Comparison of ENCODE assay signal across 16 mouse cellular contexts in the genomic region with DNA sequence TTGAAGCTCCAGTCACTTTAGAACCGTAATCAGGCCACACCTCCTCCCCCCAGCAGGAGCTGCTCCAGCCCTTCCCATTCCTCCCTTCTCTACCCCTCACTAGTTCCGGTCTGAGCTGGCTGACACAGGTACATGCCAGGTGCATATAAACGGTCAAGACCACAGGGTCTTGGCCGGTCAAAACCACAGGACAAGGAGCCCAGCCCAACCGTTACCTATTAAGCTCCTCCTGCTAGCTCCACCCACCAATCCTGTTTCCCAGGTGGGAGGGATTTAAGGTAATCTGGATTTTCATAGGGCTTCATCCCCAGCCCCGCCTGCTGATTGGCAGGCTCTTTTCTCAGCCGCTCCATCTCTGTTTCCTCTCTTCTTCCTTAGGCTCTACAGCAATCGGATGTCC. TPM values are rescaled to one million over a fixed set of nuclear protein-coding genes. Genes with fewer than 3 reads are reported as not detected.
DNase-seq lines count a peak whose midpoint lies in the region; ATAC-seq and TF ChIP-seq lines count a peak whose summit lies in the region.
"Had no signal": no experiment of that assay in that cellular context is flagged by ENCODE, and none has a peak within 500 bp of the region (broad histone marks: within the 10 kb centered on the region; RNA-seq: fewer than 3 reads in every experiment).

No protein-coding gene starts in this region.

- H3K27me3 ChIP-seq in liver, postnatal 0 days (ENCODE audit: insufficient read depth, low read length), result no peaks in the 10 kb centered on the region
- H3K27me3 ChIP-seq in stomach, embryonic 16.5 days (ENCODE audit: control insufficient read depth, insufficient read depth, low read length), result no peaks in the 10 kb centered on the region
- H3K27me3 ChIP-seq: hindbrain, embryonic 15.5 days; limb, embryonic 15.5 days; neural tube, embryonic 12.5 days had no signal

- peak; percentile 82 for DNase-seq in heart, adult 11 months
- DNase-seq in heart, adult 18-20 months, result no peak
- no peak for DNase-seq in liver, postnatal 0 days
- DNase-seq in liver (no peak), ES-E14 (ENCODE audit: low read depth, low spot score) (peak; percentile 61)
- DNase-seq in gastrocnemius, adult 8-10 months (ENCODE audit: low spot score in 2 of 2), result no peak
- DNase-seq: adrenal gland, postnatal 25 days; B cell, adult 2 months; heart, postnatal 10 days; lung, adult 2 months had no signal

- H3K27ac ChIP-seq in liver, postnatal 0 days (ENCODE audit: low read depth), result no peak overlapping the region
- H3K27ac ChIP-seq in ES-E14 (ENCODE audit: insufficient read depth, low read depth, low read length, poor library complexity, severe bottlenecking), result no peak overlapping the region
- H3K27ac ChIP-seq in stomach, embryonic 16.5 days (ENCODE audit: low read length), result no peak overlapping the region
- H3K27ac ChIP-seq: forebrain, embryonic 13.5 days; hindbrain, embryonic 15.5 days; limb, embryonic 15.5 days; neural tube, embryonic 12.5 days had no signal

- no peak for TF ChIP-seq CTCF in liver, postnatal 0 days (IDR thresholded peaks at IDR 0.05; ENCODE audit: low read depth)

- ATAC-seq in liver, postnatal 0 days, result 0 out of 2 replicates have a peak, but pooled peaks have one; percentile 10
- peak; percentile 33; the same call in 1 of the 2 replicates for ATAC-seq in stomach, embryonic 16.5 days (ENCODE audit: insufficient read depth, low FRiP score)
- ATAC-seq: forebrain, embryonic 13.5 days had no signal

- H3K9ac ChIP-seq in liver, postnatal 0 days (replicated peaks), result no peak overlapping the region
- H3K9ac ChIP-seq in ES-E14 (ENCODE audit: insufficient read depth, low read depth, low read length, poor library complexity, severe bottlenecking), result no peak overlapping the region
- no peak overlapping the region for H3K9ac ChIP-seq in stomach, embryonic 16.5 days (ENCODE audit: low read length)
- H3K9ac ChIP-seq: forebrain, embryonic 13.5 days; hindbrain, embryonic 15.5 days; limb, embryonic 15.5 days; neural tube, embryonic 12.5 days had no signal

- TF ChIP-seq EP300 in liver, postnatal 0 days (IDR thresholded peaks at IDR 0.05; ENCODE audit: low read depth), result no peak

- in situ Hi-C loops in ES-E14 (cut with MboI; ENCODE audit: low sequenced_read_pairs in 2 of 2, unreplicated experiment in 2 of 2), result loop anchor here in 1 of 2 experiments (10.0 kb wide), 1 partner anchor 223 kb away; no protein-coding TSS in a partner anchor

- no peaks in the 10 kb centered on the region for H3K36me3 ChIP-seq in liver, postnatal 0 days (replicated peaks; ENCODE audit: insufficient read depth, low read length)
- H3K36me3 ChIP-seq in ES-E14 (ENCODE audit: control insufficient read depth, insufficient read depth, low read length, poor library complexity, severe bottlenecking), result no peaks in the 10 kb centered on the region
- no peaks in the 10 kb centered on the region for H3K36me3 ChIP-seq in stomach, embryonic 16.5 days (ENCODE audit: control insufficient read depth, insufficient read depth, low read length)
- H3K36me3 ChIP-seq: G1E; hindbrain, embryonic 15.5 days; limb, embryonic 15.5 days; neural tube, embryonic 12.5 days had no signal

- WGBS in liver, postnatal 0 days (ENCODE audit: insufficient replicate concordance), result 41% methylated on average over 8 of the region's 8 CpGs
- 47% methylated on average over 8 of the region's 8 CpGs for WGBS in stomach, embryonic 16.5 days

- H3K4me1 ChIP-seq in liver, postnatal 0 days (ENCODE audit: insufficient read depth), result no peaks in the 10 kb centered on the region
- H3K4me1 ChIP-seq in ES-E14 (ENCODE audit: control insufficient read depth in 2 of 2, insufficient read depth in 2 of 2, low read length in 2 of 2, poor library complexity in 1 of 2), result no peaks in the 10 kb centered on the region
- H3K4me1 ChIP-seq in stomach, embryonic 16.5 days (ENCODE audit: control insufficient read depth, insufficient read depth, low read length), result no peaks in the 10 kb centered on the region
- H3K4me1 ChIP-seq: forebrain, embryonic 13.5 days; limb, embryonic 15.5 days; neural tube, embryonic 12.5 days had no signal

- no peak overlapping the region for H3K4me2 ChIP-seq in liver, postnatal 0 days (ENCODE audit: low read depth, low read length)
- H3K4me2 ChIP-seq in stomach, embryonic 16.5 days (ENCODE audit: low read depth, low read length), result no peak overlapping the region
- H3K4me2 ChIP-seq: forebrain, embryonic 13.5 days; hindbrain, embryonic 15.5 days; limb, embryonic 15.5 days; neural tube, embryonic 12.5 days had no signal

- no peak overlapping the region for H3K4me3 ChIP-seq in liver, postnatal 0 days (ENCODE audit: low read depth, low read length)
- no peak overlapping the region for H3K4me3 ChIP-seq in ES-E14 (ENCODE audit: insufficient read depth in 1 of 2, low read depth in 1 of 2, low read length in 2 of 2, poor library complexity in 1 of 2, severe bottlenecking in 1 of 2)
- no peak overlapping the region for H3K4me3 ChIP-seq in stomach, embryonic 16.5 days (replicated peaks; ENCODE audit: low read length)
- H3K4me3 ChIP-seq: forebrain, embryonic 13.5 days; hindbrain, embryonic 15.5 days; limb, embryonic 15.5 days; neural tube, embryonic 12.5 days had no signal

- H3K9me3 ChIP-seq in liver, postnatal 0 days (ENCODE audit: low read length), result no peaks in the 10 kb centered on the region
- no peaks in the 10 kb centered on the region for H3K9me3 ChIP-seq in ES-E14 (ENCODE audit: control insufficient read depth, insufficient read depth, low read depth, low read length)
- no peaks in the 10 kb centered on the region for H3K9me3 ChIP-seq in stomach, embryonic 16.5 days (replicated peaks; ENCODE audit: control insufficient read depth, low read length)
- H3K9me3 ChIP-seq: forebrain, embryonic 13.5 days; G1E; hindbrain, embryonic 15.5 days; limb, embryonic 15.5 days; neural tube, embryonic 12.5 days had no signal

TF ChIP-seq in ES-E14, 5 proteins besides CTCF, POLR2A, EP300 and RAD21:
- TF ChIP-seq CHD2 (IDR thresholded peaks at IDR 0.05; ENCODE audit: low read depth, low read length), result 0 out of 2 replicates have a peak, but pooled peaks have one; percentile 35
- TF ChIP-seq MAFK (IDR thresholded peaks at IDR 0.05; ENCODE audit: insufficient read depth, low read depth, low read length), result no peak

RNA-seq across cellular contexts. Expression of a gene that starts 7.8 kb away (rescaled TPM):
- total RNA-seq in heart, adult 18-20 months (2021), result 10 to 100 TPM; 42.6 to 54.2 TPM
- 196 and 200 TPM in 2 replicates for polyA plus RNA-seq in liver, postnatal 0 days (2015; fragmentation: Nextera tagmentation; extraction: Ambion mirVana)
- total RNA-seq in ES-E14 (2012; rRNA removed), result not detected in 2 replicates
- 72.6 and 79.3 TPM in 2 replicates for polyA plus RNA-seq in stomach, embryonic 16.5 days (2015; fragmentation: Nextera tagmentation; extraction: Ambion mirVana)
- 10 to 100 TPM in 1 of 4 experiments, 1 to 10 TPM in 3; 3.3 to 11.0 (median 7.2) TPM for total RNA-seq in gastrocnemius, adult 8-10 months (2022)

RNA-seq across cellular contexts. Expression of a gene that starts 14.7 kb away (rescaled TPM):
- 10 to 100 TPM; 36.9 to 41.6 TPM for total RNA-seq in heart, adult 18-20 months (2021)
- polyA plus RNA-seq in liver, postnatal 0 days (2015; fragmentation: Nextera tagmentation; extraction: Ambion mirVana), result 122 and 136 TPM in 2 replicates
- total RNA-seq in ES-E14 (2012; rRNA removed), result not detected in 2 replicates
- 28.4 and 29.3 TPM in 2 replicates for polyA plus RNA-seq in stomach, embryonic 16.5 days (2015; fragmentation: Nextera tagmentation; extraction: Ambion mirVana)
- total RNA-seq in gastrocnemius, adult 8-10 months (2022), result 1 to 10 TPM; 2.2 to 8.2 (median 5.5) TPM

RNA-seq across cellular contexts. Expression of a gene that starts 20.4 kb away (rescaled TPM):
- 10 to 100 TPM; 44.4 to 55.2 TPM for total RNA-seq in heart, adult 18-20 months (2021)
- 123 and 130 TPM in 2 replicates for polyA plus RNA-seq in liver, postnatal 0 days (2015; fragmentation: Nextera tagmentation; extraction: Ambion mirVana)
- not detected in 2 replicates for total RNA-seq in ES-E14 (2012; rRNA removed)
- 60.6 and 76.6 TPM in 2 replicates for polyA plus RNA-seq in stomach, embryonic 16.5 days (2015; fragmentation: Nextera tagmentation; extraction: Ambion mirVana)
- 10 to 100 TPM in 1 of 4 experiments, 1 to 10 TPM in 3; 2.6 to 11.5 (median 6.7) TPM for total RNA-seq in gastrocnemius, adult 8-10 months (2022)
- polyA plus RNA-seq: G1E had no signal

RNA-seq across cellular contexts. Expression of a gene that starts 42.4 kb away (rescaled TPM):
- total RNA-seq in heart, adult 18-20 months (2021), result under 1 TPM; 0.89 to 0.90 TPM
- 0.08 and 0.12 TPM in 2 replicates for polyA plus RNA-seq in liver, postnatal 0 days (2015; fragmentation: Nextera tagmentation; extraction: Ambion mirVana)
- 15.5 and 37.5 TPM in 2 replicates for total RNA-seq in ES-E14 (2012; rRNA removed)
- polyA plus RNA-seq in stomach, embryonic 16.5 days (2015; fragmentation: Nextera tagmentation; extraction: Ambion mirVana), result 3.3 and 3.8 TPM in 2 replicates
- under 1 TPM in 3 of 4 experiments, not detected in 1; 0.24 to 0.75 (median 0.56) TPM for total RNA-seq in gastrocnemius, adult 8-10 months (2022)

Comparison
In these comparisons a context has a peak if more than half of its experiments do, and no peak if none do; other contexts are left out.
1. DNase-seq: peak in heart, adult 11 months (single experiment) and ES-E14 (single experiment); none in heart, adult 18-20 months (0 of 2), liver, postnatal 0 days (single experiment), liver (single experiment) and gastrocnemius, adult 8-10 months (0 of 2).
2. RNA of a gene that starts 14.7 kb away (total RNA-seq): 36.9 to 41.6 TPM in heart, adult 18-20 months; 2.2 to 8.2 TPM in gastrocnemius, adult 8-10 months and not detected in ES-E14; every median in the first group is over 4 times any median in the second.